Comparison of ENCODE assay signal across 9 mouse cellular contexts in the genomic region with DNA sequence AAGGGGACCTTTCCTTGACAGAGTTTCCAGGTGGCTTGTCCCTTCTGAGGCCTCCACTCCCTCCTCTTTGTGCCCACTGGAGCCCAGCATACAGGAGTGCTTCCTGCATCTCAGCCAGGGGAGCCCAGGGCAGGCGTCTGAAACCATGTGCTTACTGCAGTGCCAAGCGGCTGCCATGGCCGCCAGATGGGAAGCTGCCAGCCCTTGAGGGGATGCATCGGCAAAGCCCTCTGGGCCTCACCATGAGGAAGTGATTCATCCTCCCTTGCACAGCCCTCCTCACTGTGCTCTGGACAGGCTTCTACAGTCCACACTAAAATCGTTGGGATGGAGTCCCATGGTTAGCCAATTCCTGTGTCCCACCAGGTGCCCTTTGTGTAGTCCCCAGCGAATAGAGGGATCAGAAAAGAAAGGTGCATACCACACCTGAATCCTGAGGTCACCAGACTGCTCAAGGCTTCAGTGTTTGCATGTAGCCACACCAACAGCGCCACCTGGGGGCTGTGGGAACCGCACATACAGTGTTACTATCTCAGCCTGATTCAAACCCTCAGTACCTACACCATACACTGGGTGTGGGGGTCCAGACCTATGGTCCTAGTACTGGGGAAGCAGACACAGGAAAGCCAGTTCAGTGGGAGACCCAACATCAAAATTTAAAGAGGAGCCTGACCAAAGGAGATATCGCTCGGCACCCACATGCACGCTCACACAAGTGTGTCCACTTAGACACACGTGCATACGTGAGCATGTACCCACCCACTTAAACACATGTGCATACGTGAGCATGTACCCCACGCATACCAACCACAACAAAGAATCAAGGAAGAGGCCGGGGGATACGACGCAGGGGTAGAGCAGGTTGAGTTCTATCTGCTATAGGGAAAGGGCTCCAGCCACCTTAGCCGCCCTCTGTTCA. TPM values are rescaled to one million over a fixed set of nuclear protein-coding genes. Genes with fewer than 3 reads are reported as not detected.
DNase-seq lines count a peak whose midpoint lies in the region; ATAC-seq and TF ChIP-seq lines count a peak whose summit lies in the region.
"Had no signal": no experiment of that assay in that cellular context is flagged by ENCODE, and none has a peak within 500 bp of the region (broad histone marks: within the 10 kb centered on the region; RNA-seq: fewer than 3 reads in every experiment).

No protein-coding gene starts in this region.

- 63% methylated on average over 19 of the region's 19 CpGs for WGBS in cerebellum, adult 2 months
- 78% methylated on average over 19 of the region's 19 CpGs for WGBS in hindbrain, embryonic 11.5 days
- 59% methylated on average over 19 of the region's 19 CpGs for WGBS in liver, embryonic 12.5 days (ENCODE audit: insufficient replicate concordance)

- no peak overlapping the region for H3K4me2 ChIP-seq in hindbrain, embryonic 11.5 days (replicated peaks; ENCODE audit: low read depth, low read length)
- H3K4me2 ChIP-seq in liver, embryonic 12.5 days = no peak overlapping the region
- H3K4me2 ChIP-seq: heart, embryonic 15.5 days had no signal

- H3K36me3 ChIP-seq in hindbrain, embryonic 11.5 days (ENCODE audit: control insufficient read depth, insufficient read depth, low read length) = no peaks in the 10 kb centered on the region
- no peaks in the 10 kb centered on the region for H3K36me3 ChIP-seq in liver, embryonic 12.5 days
- H3K36me3 ChIP-seq: heart, embryonic 15.5 days had no signal

- no peak overlapping the region for H3K27ac ChIP-seq in cerebellum, adult 2 months (ENCODE audit: insufficient read depth, low read length)
- no peak overlapping the region for H3K27ac ChIP-seq in hindbrain, embryonic 11.5 days (ENCODE audit: low read depth, low read length)
- H3K27ac ChIP-seq in liver, embryonic 12.5 days = no peak overlapping the region
- H3K27ac ChIP-seq: heart, embryonic 15.5 days had no signal

- peak; percentile 11 to 33 for DNase-seq in left cerebral cortex, adult 18-20 months (ENCODE audit: low spot score in 2 of 2)
- DNase-seq in left cerebral cortex, postnatal 36 days (ENCODE audit: low spot score in 2 of 2) = no peak
- DNase-seq in MEL-GATA-1-ER (ENCODE audit: extremely low read depth, low read depth) = peak; percentile 73
- peak; percentile 46 to 49 for DNase-seq in cerebellum, adult 2 months
- peak; percentile 64 for DNase-seq in hindbrain, embryonic 11.5 days (ENCODE audit: low spot score)
- DNase-seq in testis, postnatal 14 days (ENCODE audit: low spot score) = peak; percentile 37
- DNase-seq in frontal cortex, postnatal 25 days (ENCODE audit: low spot score in 2 of 2) = no peak

- H3K9me3 ChIP-seq in hindbrain, embryonic 11.5 days (ENCODE audit: control insufficient read depth, low read length) = no peaks in the 10 kb centered on the region
- no peaks in the 10 kb centered on the region for H3K9me3 ChIP-seq in liver, embryonic 12.5 days (replicated peaks)
- H3K9me3 ChIP-seq: heart, embryonic 15.5 days had no signal

- peak; percentile 43; the same call in 1 of the 2 replicates for ATAC-seq in hindbrain, embryonic 11.5 days (ENCODE audit: low FRiP score)
- 0 out of 2 replicates have a peak, but pooled peaks have one; percentile 25 for ATAC-seq in liver, embryonic 12.5 days

- H3K27me3 ChIP-seq in cerebellum, adult 2 months (ENCODE audit: control insufficient read depth, insufficient read depth, low read length) = no peaks in the 10 kb centered on the region
- no peaks in the 10 kb centered on the region for H3K27me3 ChIP-seq in hindbrain, embryonic 11.5 days (ENCODE audit: control insufficient read depth, insufficient read depth, low read length)
- H3K27me3 ChIP-seq in liver, embryonic 12.5 days (replicated peaks) = 0 out of 2 replicates have a peak, but pooled peaks cover 4% of the 10 kb centered on the region

- 0 out of 2 replicates have a peak, but pooled peaks cover 6% of the 10 kb centered on the region for H3K4me1 ChIP-seq in cerebellum, adult 2 months (ENCODE audit: control insufficient read depth, insufficient read depth, low read length)
- no peaks in the 10 kb centered on the region for H3K4me1 ChIP-seq in hindbrain, embryonic 11.5 days (replicated peaks; ENCODE audit: control insufficient read depth, insufficient read depth, low read length)
- no peaks in the 10 kb centered on the region for H3K4me1 ChIP-seq in liver, embryonic 12.5 days
- H3K4me1 ChIP-seq: heart, embryonic 15.5 days had no signal

- intact Hi-C loops in left cerebral cortex, postnatal 36 days (cut with DNase I) = loop anchor here (1.0 kb wide), 1 partner anchor 405 kb away; no protein-coding TSS in a partner anchor

- peak; percentile 71 for TF ChIP-seq CTCF in cerebellum, adult 2 months (IDR thresholded peaks at IDR 0.05; ENCODE audit: borderline replicate concordance, insufficient read depth, low read depth, low read length)

- no peak overlapping the region for H3K9ac ChIP-seq in hindbrain, embryonic 11.5 days (ENCODE audit: low read depth, low read length)
- H3K9ac ChIP-seq in liver, embryonic 12.5 days = no peak overlapping the region
- H3K9ac ChIP-seq: heart, embryonic 15.5 days had no signal

- TF ChIP-seq POLR2A in cerebellum, adult 2 months (IDR thresholded peaks at IDR 0.05; ENCODE audit: borderline replicate concordance, insufficient read depth, low read length) = no peak

- H3K4me3 ChIP-seq in cerebellum, adult 2 months (replicated peaks; ENCODE audit: insufficient read depth, low read depth, low read length) = no peak overlapping the region
- no peak overlapping the region for H3K4me3 ChIP-seq in hindbrain, embryonic 11.5 days (ENCODE audit: low read depth, low read length)
- no peak overlapping the region for H3K4me3 ChIP-seq in liver, embryonic 12.5 days
- H3K4me3 ChIP-seq: heart, embryonic 15.5 days had no signal

RNA-seq across cellular contexts. Expression of a gene that starts 27.5 kb away (rescaled TPM):
- 100 to 1,000 TPM in 1 of 2 experiments, 10 to 100 TPM in 1; 94.0 to 110 TPM for total RNA-seq in left cerebral cortex, adult 18-20 months (2021)
- total RNA-seq in left cerebral cortex, postnatal 36 days (2021) = 100 to 1,000 TPM in 1 of 2 experiments, 10 to 100 TPM in 1; 92.8 to 104 TPM
- 339 and 347 TPM in 2 replicates for polyA plus RNA-seq in cerebellum, adult 2 months (2012; rRNA removed)
- polyA plus RNA-seq in hindbrain, embryonic 11.5 days (2014; fragmentation: Nextera tagmentation; extraction: Ambion mirVana) = 27.2 and 30.3 TPM in 2 replicates
- polyA plus RNA-seq in liver, embryonic 12.5 days (2016; fragmentation: Nextera tagmentation; extraction: Ambion mirVana) = 0.46 and 0.73 TPM in 2 replicates

Comparison
In these comparisons a context has a peak if more than half of its experiments do, and no peak if none do; other contexts are left out.
1. DNase-seq: peak in left cerebral cortex, adult 18-20 months (2 of 2), MEL-GATA-1-ER (single experiment), cerebellum, adult 2 months (2 of 2), hindbrain, embryonic 11.5 days (single experiment) and testis, postnatal 14 days (single experiment); none in left cerebral cortex, postnatal 36 days (0 of 2) and frontal cortex, postnatal 25 days (0 of 2).
2. RNA of a gene that starts 27.5 kb away (polyA plus RNA-seq): 339 to 347 TPM in cerebellum, adult 2 months and 27.2 to 30.3 TPM in hindbrain, embryonic 11.5 days; 0.46 to 0.73 TPM in liver, embryonic 12.5 days; every median in the first group is over 10 times any median in the second.